Mouse (Mus musculus): ENCODE results near the gene Ccdc28a. TPM values are rescaled to one million over a fixed set of nuclear protein-coding genes. Genes with fewer than 3 reads are reported as not detected.
A peak's percentile ranks its signal among the peaks of the same experiment; 100 is the strongest.

Gene Ccdc28a
- 75.3 and 78.7 TPM in 2 replicates for polyA plus RNA-seq (2012; rRNA removed)

DNA sequence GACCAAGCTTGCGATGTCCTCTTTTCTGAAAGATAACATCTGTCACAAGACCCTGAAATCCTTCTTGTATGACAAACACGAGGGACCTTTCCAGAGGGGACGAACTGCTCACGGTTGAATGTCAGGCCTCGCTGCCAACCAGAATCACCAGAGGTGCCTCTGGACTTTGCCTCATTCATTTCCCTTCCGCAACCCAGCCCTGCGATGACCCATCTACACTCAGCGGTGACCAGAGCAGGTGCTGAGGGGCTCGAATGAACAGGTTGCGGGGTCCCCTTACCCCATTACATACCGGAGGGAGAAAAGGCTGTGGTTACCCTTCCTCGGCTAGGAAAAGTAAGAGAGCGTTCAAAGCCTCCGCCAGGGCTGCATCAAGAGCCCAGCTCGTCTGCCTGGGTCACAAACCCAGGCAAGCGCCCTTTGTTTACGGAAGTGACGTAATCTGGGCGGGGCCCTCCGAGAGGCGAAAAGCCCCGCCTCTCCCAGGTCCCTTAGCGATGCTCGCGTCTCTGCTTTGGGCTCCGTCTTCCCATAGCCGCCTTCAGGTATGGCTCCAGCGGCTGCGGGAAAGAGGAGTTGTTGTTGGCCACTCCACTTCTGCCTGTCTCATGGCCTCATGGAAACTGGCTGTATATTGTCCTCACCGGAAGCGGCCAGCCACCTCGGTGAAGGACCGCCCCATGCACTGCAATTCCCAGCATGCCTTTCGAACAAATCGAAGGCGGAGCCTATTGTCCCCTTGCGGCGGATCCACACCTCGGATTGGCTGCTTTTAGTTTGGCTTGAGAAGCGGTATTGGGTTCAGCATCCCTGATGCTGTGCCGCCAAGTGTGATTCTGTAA is at the start of gene Ccdc28a:
Ccdc28a (minus strand) TSS at position 439 of the 842 bp plus-strand sequence.
- H3K27ac ChIP-seq (ENCODE audit: insufficient read depth, low read length): peak within 1 kb of the TSS; percentile 94
- TF ChIP-seq CTCF (IDR thresholded peaks at IDR 0.05; ENCODE audit: borderline replicate concordance, insufficient read depth, low read depth, low read length): no peak
- TF ChIP-seq POLR2A (IDR thresholded peaks at IDR 0.05; ENCODE audit: borderline replicate concordance, insufficient read depth, low read length): peak; percentile 86
- no peaks in the 10 kb centered on the region for H3K27me3 ChIP-seq (ENCODE audit: control insufficient read depth, insufficient read depth, low read length)
- under 1% methylated on average over 41 of the region's 41 CpGs for WGBS
- DNase-seq: peak; percentile 97
- H3K4me3 ChIP-seq (replicated peaks; ENCODE audit: insufficient read depth, low read depth, low read length): peak within 1 kb of the TSS; percentile 89
- H3K4me1 ChIP-seq (ENCODE audit: control insufficient read depth, insufficient read depth, low read length): no peaks in the 10 kb centered on the region

GRCm38 (mm10) chr10:18283991-18284390 is 49.2 kb upstream of the Ccdc28a start:
- no peak for DNase-seq
- no peaks in the 10 kb centered on the region for H3K4me1 ChIP-seq (ENCODE audit: control insufficient read depth, insufficient read depth, low read length)
- H3K27ac ChIP-seq (ENCODE audit: insufficient read depth, low read length): no peak overlapping the region
- WGBS: 82% methylated on average over 5 of the region's 5 CpGs
- H3K4me3 ChIP-seq (replicated peaks; ENCODE audit: insufficient read depth, low read depth, low read length): no peak overlapping the region
- H3K27me3 ChIP-seq (ENCODE audit: control insufficient read depth, insufficient read depth, low read length): no peaks in the 10 kb centered on the region
- TF ChIP-seq CTCF (IDR thresholded peaks at IDR 0.05; ENCODE audit: borderline replicate concordance, insufficient read depth, low read depth, low read length) (no peak), POLR2A (IDR thresholded peaks at IDR 0.05; ENCODE audit: borderline replicate concordance, insufficient read depth, low read length) (no peak)

DNA sequence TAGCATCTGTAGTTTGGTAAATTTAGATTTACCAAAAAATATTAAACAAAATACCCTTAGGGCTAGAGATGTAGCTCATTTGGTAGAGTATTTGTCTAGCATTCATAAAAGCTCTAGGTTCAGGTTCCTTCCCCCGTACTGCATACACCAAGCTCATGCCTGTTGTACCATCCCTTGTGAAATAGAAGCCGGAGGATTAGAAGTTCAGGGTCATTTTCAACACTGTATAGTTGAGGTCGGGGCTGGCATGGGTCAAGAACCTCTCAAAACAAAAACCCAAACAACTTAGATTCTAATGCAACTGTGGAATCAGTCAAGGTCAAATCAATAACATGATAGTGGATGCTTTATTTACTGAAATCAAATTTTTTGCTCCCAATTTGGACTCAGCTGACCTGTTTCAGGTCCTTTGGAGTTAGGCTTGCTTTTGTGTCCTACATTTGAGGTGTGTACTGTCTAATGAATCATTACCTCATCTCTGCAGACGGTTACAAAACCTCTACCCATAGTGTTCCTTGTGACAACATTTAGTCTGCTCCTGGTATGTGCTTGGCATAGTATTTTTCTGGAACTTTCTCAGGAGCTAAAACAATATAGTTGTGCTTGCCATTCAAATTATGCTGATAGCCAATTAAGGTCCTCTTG is 41.4 kb upstream of the Ccdc28a start:
- Histone ChIP-seq H3K27ac (ENCODE audit: insufficient read depth, low read length) (no peak overlapping the region), H3K4me1 (ENCODE audit: control insufficient read depth, insufficient read depth, low read length) (no peaks in the 10 kb centered on the region), H3K27me3 (ENCODE audit: control insufficient read depth, insufficient read depth, low read length) (no peaks in the 10 kb centered on the region), H3K4me3 (replicated peaks; ENCODE audit: insufficient read depth, low read depth, low read length) (no peak overlapping the region)
- DNase-seq: no peak
- TF ChIP-seq POLR2A (IDR thresholded peaks at IDR 0.05; ENCODE audit: borderline replicate concordance, insufficient read depth, low read length): no peak
- no peak for TF ChIP-seq CTCF (IDR thresholded peaks at IDR 0.05; ENCODE audit: borderline replicate concordance, insufficient read depth, low read depth, low read length)
- 87% methylated on average over 4 of the region's 4 CpGs for WGBS

DNA sequence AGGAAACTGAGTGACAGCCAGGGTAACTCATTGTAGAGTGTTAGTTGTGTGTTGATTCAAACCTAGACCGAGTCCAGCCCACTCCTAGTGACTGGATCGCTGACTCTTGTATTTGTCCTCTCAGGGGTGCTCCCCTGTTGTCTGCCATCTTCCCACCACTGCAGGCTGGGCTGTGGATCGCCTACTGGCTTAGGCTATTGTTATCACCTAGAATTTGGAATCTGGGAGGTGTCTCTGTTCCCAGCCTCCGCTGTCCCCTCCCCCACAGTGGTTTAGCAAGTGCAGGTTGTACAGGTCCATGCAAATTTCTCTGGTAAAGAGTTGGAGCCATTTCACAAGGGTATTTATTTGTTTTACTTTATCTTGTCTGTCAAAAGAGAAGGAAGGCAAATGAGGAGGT is 16.5 kb upstream of the Ccdc28a start:
- no peak for TF ChIP-seq CTCF (IDR thresholded peaks at IDR 0.05; ENCODE audit: borderline replicate concordance, insufficient read depth, low read depth, low read length)
- no peak for TF ChIP-seq POLR2A (IDR thresholded peaks at IDR 0.05; ENCODE audit: borderline replicate concordance, insufficient read depth, low read length)
- Histone ChIP-seq H3K4me1 (ENCODE audit: control insufficient read depth, insufficient read depth, low read length) (no peaks in the 10 kb centered on the region), H3K27me3 (ENCODE audit: control insufficient read depth, insufficient read depth, low read length) (no peaks in the 10 kb centered on the region), H3K4me3 (replicated peaks; ENCODE audit: insufficient read depth, low read depth, low read length) (no peak overlapping the region), H3K27ac (ENCODE audit: insufficient read depth, low read length) (no peak overlapping the region)
- DNase-seq: no peak
- WGBS: 68% methylated on average over 4 of the region's 4 CpGs

DNA sequence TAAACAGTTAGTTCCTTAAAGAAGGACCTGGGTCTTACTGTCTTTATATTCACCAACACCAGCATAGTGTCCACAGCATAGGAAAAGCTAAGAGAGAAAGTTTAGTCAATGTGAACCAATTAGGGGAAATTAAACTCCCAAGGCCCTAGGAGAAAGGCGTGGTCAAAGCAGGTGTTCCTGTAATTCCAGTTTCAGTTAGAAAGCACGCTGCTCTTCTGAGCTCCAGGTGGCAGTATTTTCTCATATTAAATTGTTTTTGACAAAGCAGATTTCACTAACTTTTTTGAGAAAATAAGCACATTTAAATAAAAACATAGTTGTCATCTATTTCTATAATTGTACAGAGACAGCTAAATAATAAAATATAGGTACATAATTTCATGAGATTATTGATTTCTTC is 8.8 kb upstream of the Ccdc28a start:
- no peak overlapping the region for H3K27ac ChIP-seq (ENCODE audit: insufficient read depth, low read length)
- DNase-seq: no peak
- TF ChIP-seq CTCF (IDR thresholded peaks at IDR 0.05; ENCODE audit: borderline replicate concordance, insufficient read depth, low read depth, low read length) (no peak), POLR2A (IDR thresholded peaks at IDR 0.05; ENCODE audit: borderline replicate concordance, insufficient read depth, low read length) (no peak)
- no peak overlapping the region for H3K4me3 ChIP-seq (replicated peaks; ENCODE audit: insufficient read depth, low read depth, low read length)
- WGBS: 52% methylated on average over 2 of the region's 2 CpGs
- H3K27me3 ChIP-seq (ENCODE audit: control insufficient read depth, insufficient read depth, low read length): no peaks in the 10 kb centered on the region
- no peaks in the 10 kb centered on the region for H3K4me1 ChIP-seq (ENCODE audit: control insufficient read depth, insufficient read depth, low read length)

- WGBS: 85% methylated on average over 7 of the region's 7 CpGs
Measured at GRCm38 (mm10) chr10:18237191-18237590, 2.4 kb upstream of the Ccdc28a start.

GRCm38 (mm10) chr10:18236328-18236927 is 1.6 kb upstream of the Ccdc28a start:
- Histone ChIP-seq H3K4me1 (ENCODE audit: control insufficient read depth, insufficient read depth, low read length) (no peaks in the 10 kb centered on the region), H3K27me3 (ENCODE audit: control insufficient read depth, insufficient read depth, low read length) (no peaks in the 10 kb centered on the region), H3K27ac (ENCODE audit: insufficient read depth, low read length) (no peak overlapping the region), H3K4me3 (replicated peaks; ENCODE audit: insufficient read depth, low read depth, low read length) (no peak overlapping the region)
- no peak for DNase-seq
- WGBS: 71% methylated on average over 5 of the region's 5 CpGs
- TF ChIP-seq CTCF (IDR thresholded peaks at IDR 0.05; ENCODE audit: borderline replicate concordance, insufficient read depth, low read depth, low read length): no peak

More at GRCm38 (mm10) chr10:18237191-18237590, 2.4 kb upstream of the Ccdc28a start:
- Histone ChIP-seq H3K4me1 (ENCODE audit: control insufficient read depth, insufficient read depth, low read length) (no peaks in the 10 kb centered on the region), H3K27me3 (ENCODE audit: control insufficient read depth, insufficient read depth, low read length) (no peaks in the 10 kb centered on the region), H3K27ac (ENCODE audit: insufficient read depth, low read length) (no peak overlapping the region), H3K4me3 (replicated peaks; ENCODE audit: insufficient read depth, low read depth, low read length) (no peak overlapping the region)
- no peak for TF ChIP-seq POLR2A (IDR thresholded peaks at IDR 0.05; ENCODE audit: borderline replicate concordance, insufficient read depth, low read length)
- no peak for TF ChIP-seq CTCF (IDR thresholded peaks at IDR 0.05; ENCODE audit: borderline replicate concordance, insufficient read depth, low read depth, low read length)
- no peak for DNase-seq

Data from cerebellum, adult 2 months (tissue).